Mouse (Mus musculus) brain, embryonic 14.5 days (tissue): ENCODE measurements around the gene Nfia. TPM values are rescaled to one million over a fixed set of nuclear protein-coding genes. Genes with fewer than 3 reads are reported as not detected.

Experiments
- DNase-seq: peaks from one replicate; pipeline ENCODE4 v3.0.0-alpha.2; 2011; ENCODE audit warnings: low read depth
- CTCF ChIP-seq: fragments of 200-500 bp; IDR thresholded peaks from 2 replicates; pipeline ENCODE4 v1.5.1; 2012; ENCODE audit warnings: inconsistent platforms, mild to moderate bottlenecking, moderate library complexity, borderline replicate concordance; ENCODE audit not compliant: insufficient read depth, insufficient read length; ENCODE audit errors: extremely low read depth
- POLR2A ChIP-seq: fragments of 200-500 bp; IDR thresholded peaks from 2 replicates; pipeline ENCODE4 v1.6.1; 2012; ENCODE audit warnings: mild to moderate bottlenecking, inconsistent platforms, borderline replicate concordance; ENCODE audit not compliant: poor library complexity, insufficient read depth, insufficient read length, severe bottlenecking; ENCODE audit errors: extremely low read depth
- polyA plus RNA-seq: library from polyadenylated mRNA; depleted of rRNA; stranded (reverse); fragments of >200 nt; gene quantifications from 2 replicates; pipeline ENCODE4 v1.2.3, GENCODE M21; 2012; rRNA removed

Nfia gene
- polyA plus RNA-seq, 1 experiment: 56.0 TPM

- no peak for DNase-seq
- TF ChIP-seq CTCF (no peak), POLR2A (no peak)
These were observed 353.6 kb downstream of the Nfia start for GRCm38 (mm10) chr4:98126003-98126677.

DNA sequence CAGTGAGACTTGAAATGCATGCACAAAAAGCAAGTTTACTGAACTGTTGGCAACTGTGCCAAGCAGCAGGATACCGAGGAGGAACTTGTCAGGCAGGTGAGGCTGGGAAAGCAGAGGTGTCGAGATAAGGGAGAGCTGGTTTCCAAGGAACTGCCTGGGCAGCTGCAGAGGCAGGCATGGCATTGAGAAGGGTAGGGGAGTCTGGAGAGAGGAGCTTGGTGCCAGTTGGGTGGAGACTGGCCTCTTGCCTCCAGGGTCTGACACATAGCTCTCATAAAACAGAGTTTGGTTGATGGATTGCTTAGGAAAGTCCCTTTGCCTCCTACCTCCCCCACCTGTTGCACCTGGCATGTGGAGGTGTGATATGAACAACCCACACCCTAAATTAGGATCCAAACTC, 358.3 kb downstream of the Nfia start:
- no peak for DNase-seq
- TF ChIP-seq CTCF (no peak), POLR2A (no peak)

DNA sequence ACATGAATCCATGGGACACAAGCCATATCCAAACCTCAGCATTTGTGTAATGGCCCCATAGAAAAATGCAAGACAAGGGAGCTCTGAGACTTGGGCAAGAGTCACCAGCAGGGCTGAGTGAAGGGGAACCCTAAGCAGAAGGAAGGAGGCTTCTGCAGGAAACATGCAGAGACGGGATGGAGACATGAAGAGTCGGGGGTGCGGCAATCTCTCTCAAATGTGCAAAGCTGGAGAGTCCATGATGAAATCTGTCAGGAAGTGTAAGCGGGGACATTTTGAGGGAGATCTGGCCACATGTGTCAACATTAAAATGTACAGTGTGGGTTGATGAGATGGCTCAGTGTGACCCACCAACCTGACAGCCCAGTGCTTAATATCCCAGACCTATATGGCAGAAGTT, 361.5 kb downstream of the Nfia start:
- no peak for DNase-seq
- TF ChIP-seq POLR2A: no peak
- no peak for TF ChIP-seq CTCF

DNA sequence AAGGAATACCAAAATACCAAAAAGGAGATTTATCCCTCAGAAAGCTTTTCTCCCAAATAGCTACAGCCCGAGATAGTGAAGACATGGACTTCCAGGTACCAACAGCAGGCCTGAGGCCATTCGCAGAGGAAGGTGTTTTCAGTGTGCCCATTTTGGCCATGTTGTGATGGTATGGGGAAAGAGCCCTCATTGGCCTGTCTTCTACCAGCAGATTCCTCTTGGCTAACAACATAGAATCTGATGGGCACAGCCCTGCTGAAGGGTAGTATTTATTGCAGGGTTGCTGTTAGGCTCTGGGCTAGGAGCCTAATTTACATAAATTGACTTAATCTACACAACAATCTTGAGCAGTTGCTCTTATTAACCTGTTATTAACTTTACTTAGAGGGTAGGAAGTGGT, 363.5 kb downstream of the Nfia start:
- no peak for DNase-seq
- no peak for TF ChIP-seq POLR2A
- TF ChIP-seq CTCF: no peak

DNA sequence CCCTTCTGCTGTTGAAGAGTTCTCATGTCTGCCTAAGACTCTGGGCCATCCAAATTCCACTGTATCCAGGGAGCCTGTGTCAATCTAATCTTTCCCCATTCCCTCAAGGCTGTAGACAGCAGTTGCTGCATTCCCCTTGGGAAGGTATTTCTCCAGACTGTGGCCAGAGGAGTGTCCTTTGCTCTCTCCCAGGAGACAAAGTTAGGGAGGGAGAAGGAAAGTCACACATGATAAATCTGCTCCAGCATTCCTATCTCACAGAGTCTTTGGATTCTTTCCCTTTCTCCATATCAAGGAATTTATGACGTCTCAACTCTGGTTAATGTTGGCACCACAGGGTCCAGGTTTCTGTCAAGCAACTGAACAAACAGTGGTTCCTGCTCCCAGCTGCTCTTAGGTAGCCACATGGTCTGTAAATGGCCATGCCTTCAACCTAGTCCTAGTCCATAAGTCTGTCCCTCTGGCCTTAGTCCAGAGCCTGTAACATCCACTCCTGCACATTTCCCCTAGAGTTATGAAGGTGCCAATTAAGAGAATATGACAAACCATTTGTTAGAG, 370.4 kb downstream of the Nfia start:
- TF ChIP-seq CTCF (no peak), POLR2A (no peak)
- DNase-seq: no peak

GRCm38 (mm10) chr4:98150576-98150975, 378.0 kb downstream of the Nfia start:
- TF ChIP-seq POLR2A (no peak), CTCF (no peak)
- DNase-seq: no peak

DNA sequence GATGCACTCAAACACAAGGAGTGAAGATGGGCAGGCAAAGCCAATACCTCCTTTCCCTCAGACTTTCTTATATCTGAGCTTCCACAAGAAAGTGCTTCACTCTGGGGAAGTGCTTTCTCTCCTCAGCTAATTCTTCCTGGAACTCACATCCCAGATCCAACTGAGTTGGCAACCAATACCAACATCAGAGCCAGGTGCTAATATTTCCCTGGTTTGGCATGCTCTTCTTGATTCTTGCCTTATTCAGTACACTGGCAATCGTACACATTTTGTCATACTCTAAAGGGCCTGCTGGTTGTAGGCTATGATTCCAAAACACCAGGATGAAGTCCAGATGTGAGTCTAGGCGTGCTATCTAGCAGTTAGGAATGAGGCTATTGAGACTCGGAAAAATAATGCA, 385.4 kb downstream of the Nfia start:
- TF ChIP-seq POLR2A (no peak), CTCF (no peak)

GRCm38 (mm10) chr4:98166379-98166778, 393.8 kb downstream of the Nfia start:
- peak; percentile 40 for DNase-seq
- TF ChIP-seq CTCF: no peak
- TF ChIP-seq POLR2A: no peak

More for the DNA sequence above, 385.4 kb downstream of the Nfia start:
- no peak for DNase-seq

Other genes starting within 250 kb of the Nfia start
- 19.7 and 31.1 TPM in 2 replicates for gene E130114P18Rik, start 5.3 kb downstream of the Nfia start, polyA plus RNA-seq